Mouse (Mus musculus) brown adipose tissue, adult 24 weeks (tissue): ENCODE measurements around the gene Dupd1. TPM values are rescaled to one million over a fixed set of nuclear protein-coding genes. Genes with fewer than 3 reads are reported as not detected.
"Not testable (repeated sequence)": the region's sequence is repeated elsewhere in the genome, so short reads cannot be mapped to it uniquely, and the experiment has no call there.

Experiments used
- H3K27ac ChIP-seq: fragments of 200-500 bp; replicated peaks from 2 replicates; pipeline ENCODE4 v1.5.1; 2012; ENCODE audit warnings: low read depth, mild to moderate bottlenecking, low read length
- H3K4me1 ChIP-seq: fragments of 200-500 bp; 2 replicates; pipeline ENCODE4 v1.6.1; 2012; ENCODE audit warnings: low read length, mixed read lengths; ENCODE audit not compliant: control insufficient read depth, insufficient read depth, insufficient read length
- H3K4me3 ChIP-seq: fragments of 200-500 bp; 2 replicates; pipeline ENCODE4 v1.5.1; 2012; ENCODE audit warnings: low read depth, mild to moderate bottlenecking, low read length, moderate library complexity; ENCODE audit not compliant: insufficient read depth
- polyA plus RNA-seq: library from polyadenylated mRNA; stranded (reverse); fragments of >200 nt; gene quantifications from 2 replicates; pipeline ENCODE4 v1.2.4, GENCODE M21; 2012; ENCODE audit not compliant: missing spikeins, insufficient read depth, insufficient read length

Gene Dupd1
- polyA plus RNA-seq, 1 experiment = not detected

DNA sequence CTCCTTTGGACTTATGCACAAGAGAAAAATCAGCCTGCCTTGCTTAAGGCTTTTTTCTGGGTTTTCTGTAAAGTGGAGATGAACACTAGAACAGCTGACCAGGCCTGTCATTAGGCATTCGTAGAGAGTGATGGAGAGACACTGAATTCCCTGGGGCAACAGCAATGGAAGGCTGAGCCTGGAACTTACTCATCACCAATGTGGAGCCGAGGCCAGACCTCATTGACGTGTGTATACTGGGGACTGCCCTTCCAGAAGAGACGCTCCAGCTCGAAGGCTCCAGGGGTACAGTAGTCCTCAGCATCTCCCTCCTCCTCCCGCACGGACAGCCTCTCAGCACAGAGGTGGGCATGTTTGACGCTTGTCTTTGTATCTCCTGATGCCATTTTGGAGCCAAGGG lies 11.7 kb downstream of the Dupd1 start:
- Histone ChIP-seq H3K27ac (no peak overlapping the region), H3K4me3 (no peak overlapping the region), H3K4me1 (0 out of 2 replicates have a peak, but pooled peaks cover 2% of the 10 kb centered on the region)

- Histone ChIP-seq H3K4me3 (no peak overlapping the region), H3K4me1 (no peaks in the 10 kb centered on the region), H3K27ac (no peak overlapping the region)
Measured at GRCm38 (mm10) chr14:21696186-21696830, 18.1 kb downstream of the Dupd1 start.

GRCm38 (mm10) chr14:21695020-21695419 lies 19.4 kb downstream of the Dupd1 start:
- no peaks in the 10 kb centered on the region for H3K4me1 ChIP-seq
- no peak overlapping the region for H3K4me3 ChIP-seq
- no peak overlapping the region for H3K27ac ChIP-seq

DNA sequence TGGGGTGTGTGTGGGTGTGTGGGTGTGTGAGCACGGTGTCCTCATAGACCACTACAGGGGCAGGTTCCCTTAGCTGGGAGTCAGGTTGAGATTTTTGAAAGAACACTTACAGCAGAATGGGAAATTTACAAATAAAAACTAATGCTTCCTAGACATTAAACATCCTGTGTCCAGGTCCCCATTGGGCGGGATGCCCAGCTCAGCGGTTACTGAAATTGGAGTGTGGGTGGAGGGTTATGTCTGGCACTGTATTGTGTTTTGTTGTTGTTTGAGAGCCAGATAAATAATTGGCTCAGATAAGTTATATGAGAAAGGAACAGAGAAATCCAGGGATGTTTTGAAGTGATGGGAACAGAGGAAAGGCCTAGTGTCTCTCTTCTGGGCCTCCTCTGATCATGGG lies 23.3 kb downstream of the Dupd1 start:
- H3K4me3 ChIP-seq = no peak overlapping the region
- no peak overlapping the region for H3K27ac ChIP-seq
- H3K4me1 ChIP-seq = no peaks in the 10 kb centered on the region

DNA sequence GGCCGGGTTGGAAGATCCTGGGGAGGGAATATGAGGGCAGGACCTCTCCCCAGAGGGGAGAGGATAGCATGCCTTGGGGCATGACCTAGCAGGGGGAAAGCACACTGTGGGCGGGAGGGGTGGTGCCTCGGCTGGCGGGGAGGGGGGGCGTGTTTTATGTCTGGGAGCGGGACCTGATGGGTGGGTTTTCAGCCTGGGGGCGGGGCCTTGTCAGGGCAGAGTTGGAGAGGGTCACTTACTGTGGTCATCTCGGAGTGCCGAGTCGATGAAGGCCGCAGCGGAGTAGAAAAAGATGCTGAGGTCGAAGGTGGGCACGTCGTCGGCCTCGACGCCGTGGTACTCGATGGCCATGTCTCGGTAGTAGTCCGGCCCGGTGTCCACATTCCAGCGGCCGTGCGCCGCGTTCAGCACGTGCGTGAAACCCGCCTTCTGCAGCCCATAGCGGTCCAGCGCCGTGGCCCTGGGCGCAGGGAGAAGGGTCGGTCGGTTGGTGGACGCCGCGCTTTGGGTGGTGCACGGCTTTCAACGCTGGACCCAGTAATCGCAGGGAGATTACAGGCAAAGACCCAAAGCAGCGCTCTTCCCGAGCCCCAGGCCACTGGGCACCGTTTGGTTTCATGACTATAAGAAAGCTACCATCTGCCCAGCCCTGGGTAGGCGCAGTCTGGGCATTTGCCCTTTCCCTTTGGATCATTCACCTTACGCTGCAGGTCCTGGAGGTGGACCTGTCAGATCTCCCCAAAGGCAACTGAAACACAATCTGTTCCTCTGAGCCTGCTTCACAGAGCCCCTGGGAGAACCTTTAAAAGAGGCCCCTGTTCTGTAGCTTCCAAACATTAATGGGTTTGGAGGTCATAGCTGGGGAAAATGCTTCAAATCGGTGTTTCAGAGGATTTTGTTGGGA lies 27.7 kb downstream of the Dupd1 start:
- Histone ChIP-seq H3K27ac (no peak overlapping the region), H3K4me1 (0 out of 2 replicates have a peak, but pooled peaks cover 2% of the 10 kb centered on the region), H3K4me3 (peak overlapping the region; percentile 35; the same call in 1 of the 2 replicates)

DNA sequence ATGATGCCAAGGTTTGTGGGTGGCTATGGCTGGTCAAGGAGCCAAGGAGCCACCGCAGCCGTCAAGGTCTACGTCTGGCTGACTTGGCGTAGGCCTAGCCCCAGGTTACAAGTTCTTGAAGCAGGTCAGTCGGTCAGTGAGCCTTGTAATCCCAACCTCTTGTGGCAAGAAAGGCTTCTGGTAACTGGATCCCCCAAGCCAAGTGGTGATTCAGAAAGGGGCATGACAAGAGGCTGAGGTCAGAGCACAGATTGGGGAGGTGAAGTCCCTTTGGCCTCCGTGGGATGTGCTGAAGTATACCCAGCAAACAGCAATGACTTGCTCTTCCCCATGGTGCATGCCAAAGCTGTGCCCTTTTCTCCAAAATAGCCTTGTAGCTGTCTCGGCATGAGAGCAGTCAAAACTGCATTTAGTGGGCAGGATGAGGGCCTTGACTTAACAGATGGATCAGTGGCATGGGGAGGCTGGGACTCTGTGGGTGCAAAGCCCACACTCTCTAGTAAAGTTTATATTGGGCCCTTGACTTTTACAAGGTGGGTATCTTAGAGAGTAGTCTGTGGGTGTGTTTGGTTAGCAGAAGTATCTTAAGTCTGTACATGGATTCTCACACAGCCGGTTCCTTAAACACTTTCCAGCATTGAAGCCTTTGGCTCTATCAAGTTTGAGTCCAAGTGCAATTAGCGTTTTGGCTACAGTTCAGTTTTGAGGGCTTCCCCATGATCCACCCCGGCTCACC lies 28.8 kb downstream of the Dupd1 start:
- Histone ChIP-seq H3K4me1 (0 out of 2 replicates have a peak, but pooled peaks cover 2% of the 10 kb centered on the region), H3K27ac (no peak overlapping the region), H3K4me3 (no peak overlapping the region)

- Histone ChIP-seq H3K4me1 (0 out of 2 replicates have a peak, but pooled peaks cover 2% of the 10 kb centered on the region), H3K27ac (no peak overlapping the region), H3K4me3 (no peak overlapping the region)
Measured at GRCm38 (mm10) chr14:21683834-21684233, 30.5 kb downstream of the Dupd1 start.

- Histone ChIP-seq H3K4me1 (0 out of 2 replicates have a peak, but pooled peaks cover 2% of the 10 kb centered on the region), H3K4me3 (peak overlapping the region; percentile 13; the same call in 1 of the 2 replicates), H3K27ac (no peak overlapping the region)
Measured at GRCm38 (mm10) chr14:21682681-21683129, 31.7 kb downstream of the Dupd1 start.

DNA sequence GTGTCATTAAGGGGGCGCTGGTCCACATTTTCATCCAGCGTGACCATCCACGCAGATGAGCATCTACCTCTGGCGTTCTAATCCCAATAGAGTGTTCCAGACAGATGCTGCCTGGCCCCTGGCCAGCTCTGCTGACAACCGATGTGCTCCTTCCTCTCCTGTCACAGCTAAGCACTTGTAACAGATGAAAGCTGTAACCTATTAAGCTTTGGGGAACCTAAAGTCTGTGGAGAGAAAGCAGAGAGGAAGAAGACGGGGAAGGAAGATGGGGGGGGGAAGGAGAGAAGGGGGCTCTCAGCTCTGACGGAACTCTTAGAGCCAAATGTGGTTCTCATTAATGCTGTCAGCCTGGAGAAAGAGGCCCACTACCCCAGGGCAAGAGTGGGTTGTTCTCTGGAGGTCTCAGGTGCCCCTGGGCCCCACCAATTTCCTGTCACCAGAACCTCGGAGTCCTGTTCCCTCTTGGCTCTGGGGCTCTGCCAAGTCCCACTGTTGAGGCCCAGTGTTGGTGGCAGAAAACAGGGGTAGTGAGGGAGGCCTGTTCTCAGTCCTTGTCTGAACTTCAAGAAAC lies 34.7 kb downstream of the Dupd1 start:
- H3K27ac ChIP-seq = no peak overlapping the region
- 0 out of 2 replicates have a peak, but pooled peaks cover 2% of the 10 kb centered on the region for H3K4me1 ChIP-seq
- no peak overlapping the region for H3K4me3 ChIP-seq

- Histone ChIP-seq H3K4me3 (no peak overlapping the region), H3K27ac (no peak overlapping the region), H3K4me1 (0 out of 2 replicates have a peak, but pooled peaks cover under 1% of the 10 kb centered on the region)
Measured at GRCm38 (mm10) chr14:21678509-21679285, 35.7 kb downstream of the Dupd1 start.

DNA sequence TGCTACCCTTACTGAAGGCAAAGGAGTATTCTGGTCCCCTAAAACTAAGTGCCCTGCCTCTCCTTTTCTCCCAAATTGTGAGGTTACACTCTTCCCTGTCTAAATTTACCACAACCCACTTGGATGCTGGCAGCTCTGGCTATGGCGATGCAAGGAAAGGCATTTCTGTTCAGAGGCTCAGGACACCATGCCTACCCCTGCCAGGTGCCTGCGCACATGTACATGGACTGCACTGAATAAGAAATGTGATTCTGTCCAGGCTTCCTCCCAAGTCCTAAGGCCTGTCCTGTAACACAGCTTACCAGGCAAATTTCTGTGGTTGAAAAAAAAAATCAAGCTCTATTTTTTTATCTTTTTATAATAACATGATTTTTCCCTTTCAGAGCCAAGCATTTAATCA lies 38.2 kb downstream of the Dupd1 start:
- no peak overlapping the region for H3K27ac ChIP-seq
- H3K4me1 ChIP-seq = no peaks in the 10 kb centered on the region
- H3K4me3 ChIP-seq = no peak overlapping the region

DNA sequence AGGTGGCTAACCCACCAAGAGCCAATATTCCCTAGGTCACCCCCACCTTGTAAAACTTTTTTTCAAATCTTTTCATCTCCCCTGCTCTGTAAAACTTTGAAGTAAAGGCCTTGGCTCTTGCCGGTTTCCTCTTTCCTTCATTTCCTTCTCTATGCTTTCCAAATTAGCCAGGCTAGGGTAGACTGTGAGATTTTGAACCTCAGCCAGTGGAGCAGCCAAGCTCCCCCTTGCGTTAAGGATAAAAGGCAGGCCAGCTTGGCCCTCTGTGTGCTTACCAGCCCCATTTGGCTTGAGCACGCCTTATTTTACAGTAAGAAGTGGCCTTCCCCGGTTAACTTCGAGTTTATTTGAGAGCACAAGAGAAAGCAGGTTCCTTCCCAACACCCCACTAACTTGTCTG lies 39.9 kb downstream of the Dupd1 start:
- H3K27ac ChIP-seq = no peak overlapping the region
- H3K4me3 ChIP-seq = no peak overlapping the region
- no peaks in the 10 kb centered on the region for H3K4me1 ChIP-seq

GRCm38 (mm10) chr14:21673100-21673499 lies 41.3 kb downstream of the Dupd1 start:
- no peak overlapping the region for H3K27ac ChIP-seq
- no peak overlapping the region for H3K4me3 ChIP-seq
- H3K4me1 ChIP-seq = no peaks in the 10 kb centered on the region

- H3K4me3 ChIP-seq, H3K4me1 ChIP-seq, H3K27ac ChIP-seq: not testable (repeated sequence)
Measured at GRCm38 (mm10) chr14:21670422-21671006, 43.9 kb downstream of the Dupd1 start.
